Mouse (Mus musculus) heart, adult 2 months (tissue): ENCODE data around the gene Tnfaip2.

Source experiments
- CTCF ChIP-seq: fragments of 200-600 bp; IDR thresholded peaks from 2 replicates; pipeline ENCODE4 v1.8.1; 2022; ENCODE audit warnings: antibody characterized with exemption, mild to moderate bottlenecking, moderate library complexity
- EP300 ChIP-seq: fragments of 200-500 bp; IDR thresholded peaks from 2 replicates; pipeline ENCODE4 v1.6.1; 2011; ENCODE audit warnings: low read depth, low read length, control low read depth; ENCODE audit not compliant: insufficient read depth

DNA sequence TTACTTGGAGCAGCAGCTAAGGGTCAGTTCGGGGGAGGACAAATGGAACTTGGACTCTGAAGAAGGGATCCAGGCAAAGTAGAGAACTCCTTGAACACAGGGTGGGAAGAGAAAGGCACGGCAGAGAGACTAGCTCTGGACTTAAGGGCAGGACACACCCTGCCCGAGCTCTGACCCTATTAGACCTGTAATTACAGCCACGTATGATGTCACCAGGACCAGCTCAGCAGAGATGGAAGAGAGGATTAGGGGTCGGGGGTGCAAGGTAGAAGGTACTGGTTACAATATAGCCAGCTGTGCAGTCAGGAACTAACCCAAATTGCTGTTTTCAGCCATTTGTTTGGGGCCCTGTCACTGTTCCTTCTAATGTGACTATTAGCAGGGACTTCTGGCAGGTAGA is 19.4 kb upstream of the Tnfaip2 start:
- TF ChIP-seq EP300 (no peak), CTCF (no peak)
